Mouse (Mus musculus): Measurements from ENCODE around the gene Mettl7b.
"Not testable (repeated sequence)": the region's sequence is repeated elsewhere in the genome, so short reads cannot be mapped to it uniquely, and the experiment has no call there.

The Mettl7b gene

DNA sequence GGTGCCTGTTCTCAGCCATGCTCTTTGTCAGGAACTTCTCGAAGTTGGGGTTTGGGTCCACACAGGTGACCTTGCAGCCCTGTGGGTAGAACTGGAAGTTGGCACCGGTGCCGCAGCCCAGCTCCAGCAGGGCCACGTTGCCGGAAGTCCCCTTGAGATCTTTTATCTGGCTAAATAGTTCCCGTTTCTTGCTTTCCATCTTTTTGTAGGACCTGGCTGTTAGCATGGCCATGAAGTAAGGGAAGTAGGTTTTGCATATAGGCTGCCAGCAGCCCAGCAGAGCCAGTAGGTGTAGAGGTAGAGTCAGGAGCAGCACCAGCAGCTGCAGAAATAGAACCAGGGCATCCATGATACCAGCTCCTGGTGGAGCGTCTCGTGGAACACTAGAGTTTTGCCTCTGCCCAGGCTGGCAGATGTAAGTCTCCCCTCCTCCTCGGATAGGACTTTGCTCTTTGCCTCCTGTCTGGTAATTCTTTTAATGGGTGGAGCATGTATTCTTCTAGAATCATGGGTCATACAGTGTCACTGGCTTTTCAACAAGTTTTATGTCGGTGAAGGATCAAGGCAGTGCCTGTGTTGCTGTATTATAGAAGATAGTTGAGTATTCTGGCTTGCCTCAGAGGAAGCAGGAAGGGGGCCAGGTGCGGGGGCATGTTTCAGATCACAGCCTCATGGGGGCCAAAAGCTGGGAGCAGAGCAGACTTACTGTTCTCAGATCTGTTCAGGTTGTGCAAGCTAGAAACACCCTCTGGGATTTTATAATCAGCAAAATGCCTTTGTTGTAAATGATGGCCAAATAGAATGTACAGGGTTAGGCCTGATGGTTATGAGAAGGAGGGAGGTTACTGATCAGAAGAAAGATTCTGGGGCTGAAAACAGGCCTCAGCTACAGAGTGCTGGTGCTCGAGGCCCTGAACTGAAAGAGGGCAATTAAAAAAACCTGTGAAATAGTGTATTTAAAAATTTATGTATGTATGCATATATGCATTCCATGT, at the start of gene Mettl7b:
Gene Mettl7b, minus strand, starts transcription at position 399 of the 995 bp plus-strand sequence.
- no peak for DNase-seq (ENCODE audit: low spot score)

DNA sequence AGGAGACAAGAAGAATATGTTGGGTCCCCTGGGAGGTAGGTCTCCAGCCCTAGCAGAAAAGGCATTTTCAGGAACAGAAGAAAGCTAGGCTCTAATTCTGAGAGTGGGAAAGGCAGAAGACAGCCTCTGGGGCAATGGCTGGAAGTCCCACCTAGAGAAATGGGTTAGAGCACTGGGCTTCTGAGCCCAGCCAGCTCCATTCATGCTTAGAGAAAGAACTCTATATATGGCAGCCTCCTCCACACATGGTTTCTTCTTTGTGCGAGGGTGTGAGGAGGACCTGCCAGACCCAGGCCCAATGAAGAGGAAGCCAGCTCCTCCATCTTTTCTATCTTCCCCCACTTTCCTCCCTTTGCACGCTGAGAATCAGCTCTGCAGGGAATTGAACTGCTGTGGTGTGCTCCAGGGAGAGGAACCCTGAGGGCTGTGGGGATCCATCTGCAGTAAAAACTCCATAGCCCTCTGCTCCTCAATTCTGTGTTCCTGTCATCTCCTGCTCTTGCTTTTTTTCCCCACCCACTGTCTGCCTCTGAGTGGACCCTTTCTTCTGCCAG, 49.6 kb upstream of the Mettl7b start, which contains the start of gene Olfr763:
Gene Olfr763, plus strand, starts transcription at position 504 of the 554 bp plus-strand sequence.
- DNase-seq (ENCODE audit: low spot score), result no peak

DNA sequence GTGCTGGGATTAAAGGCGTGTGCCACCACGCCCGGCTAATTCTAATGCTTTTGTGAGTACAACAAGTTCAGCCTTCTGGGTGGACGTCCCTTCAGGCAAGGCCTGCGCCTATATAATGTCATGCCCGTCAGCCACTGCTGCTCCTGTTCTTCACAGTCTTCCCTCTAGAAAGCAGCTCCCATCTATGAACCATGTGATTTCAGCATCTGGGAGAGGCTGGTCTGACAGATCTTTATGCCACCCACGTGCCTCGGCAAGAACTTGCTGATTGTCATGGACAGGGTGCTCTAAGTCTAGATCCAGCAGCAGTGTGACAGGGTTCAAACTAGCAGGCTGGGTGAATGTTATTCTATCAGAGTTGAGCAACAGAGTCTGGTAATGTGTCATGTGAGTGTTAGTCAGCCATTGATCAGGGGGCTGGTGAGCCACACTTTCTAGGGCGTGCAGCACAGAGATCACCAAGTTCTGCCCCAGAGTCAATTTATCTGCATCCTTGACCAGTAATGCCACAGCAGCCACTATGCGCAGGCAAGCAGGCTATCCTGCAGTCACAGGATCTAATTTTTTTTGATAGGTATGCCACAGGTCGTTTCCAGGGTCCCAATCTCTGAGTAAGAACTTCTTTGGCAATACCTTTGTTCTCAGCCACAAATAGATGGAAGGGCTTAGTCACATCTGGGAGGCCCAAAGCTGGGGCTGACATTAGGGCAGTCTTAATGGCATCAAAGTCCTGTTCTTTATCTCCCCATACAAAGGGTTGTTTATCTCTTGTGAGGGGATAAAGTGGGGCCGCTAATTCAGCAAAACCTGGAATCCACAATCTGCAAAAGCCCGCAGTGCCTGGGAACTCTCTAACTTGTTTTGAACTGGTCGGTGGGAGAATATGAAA, 43.5 kb upstream of the Mettl7b start:
- DNase-seq (ENCODE audit: low spot score), result no peak

DNA sequence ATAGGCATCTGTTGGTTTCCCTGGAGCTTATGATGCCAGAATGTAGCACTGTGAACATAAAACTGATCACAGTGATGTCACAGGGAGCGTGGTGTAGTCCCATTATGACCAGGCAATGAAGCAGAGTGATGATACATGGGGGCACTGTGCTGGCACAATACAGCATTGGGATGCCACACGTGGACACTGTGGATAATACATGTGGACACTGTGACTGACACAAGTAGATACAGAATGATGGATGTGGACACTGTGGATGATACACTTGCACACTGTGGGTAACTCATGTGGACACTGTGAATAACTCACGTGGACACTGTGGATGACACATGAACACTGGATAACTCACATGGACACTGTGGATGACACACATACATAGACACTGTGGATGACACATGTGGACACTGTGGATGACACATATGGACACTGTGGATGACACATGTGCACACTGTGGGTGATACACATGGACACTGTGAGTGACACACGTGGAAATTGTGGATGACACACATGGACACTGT, 35.8 kb upstream of the Mettl7b start:
- DNase-seq (ENCODE audit: low spot score), result no peak

DNA sequence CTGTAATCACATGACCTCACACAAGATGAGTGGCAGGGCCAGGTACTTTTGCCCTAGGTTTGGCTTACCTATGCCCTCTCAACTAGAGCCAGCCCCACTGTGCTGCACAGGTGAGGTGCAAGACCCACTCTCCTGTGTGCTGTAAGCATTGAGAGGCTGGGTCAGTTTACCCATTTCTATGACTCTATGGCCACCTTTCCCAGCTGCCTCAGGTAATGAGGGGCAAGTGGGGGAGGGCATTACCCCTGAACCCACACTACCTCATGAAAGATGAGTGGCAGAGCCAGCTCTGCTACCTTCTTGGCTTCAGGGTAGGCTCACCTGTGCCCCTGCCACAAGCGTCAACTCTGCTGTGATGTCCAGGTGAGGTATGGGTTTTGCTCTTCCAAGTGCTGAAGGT, 35.0 kb upstream of the Mettl7b start:
- DNase-seq (ENCODE audit: low spot score), result no peak

DNA sequence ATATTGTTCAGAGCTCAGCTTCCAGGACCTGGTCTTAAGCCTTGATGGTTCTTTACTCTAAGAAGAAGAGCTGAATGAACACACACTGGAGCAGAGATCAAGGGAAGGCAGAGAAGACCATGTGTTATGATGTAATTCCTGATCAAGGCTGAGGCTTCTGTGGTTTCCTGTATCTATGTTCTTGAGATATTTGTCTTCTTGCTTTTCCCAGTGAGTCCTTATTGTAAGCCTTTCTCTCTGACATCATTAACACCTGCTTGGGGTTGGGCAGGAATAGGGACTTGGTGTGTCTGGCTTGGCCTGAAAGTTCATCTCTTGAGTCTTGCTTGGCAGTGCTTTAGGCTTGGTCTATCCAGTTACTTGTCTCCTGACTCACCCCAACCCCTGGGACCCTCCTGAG, 30.2 kb upstream of the Mettl7b start:
- no peak for DNase-seq (ENCODE audit: low spot score)

DNA sequence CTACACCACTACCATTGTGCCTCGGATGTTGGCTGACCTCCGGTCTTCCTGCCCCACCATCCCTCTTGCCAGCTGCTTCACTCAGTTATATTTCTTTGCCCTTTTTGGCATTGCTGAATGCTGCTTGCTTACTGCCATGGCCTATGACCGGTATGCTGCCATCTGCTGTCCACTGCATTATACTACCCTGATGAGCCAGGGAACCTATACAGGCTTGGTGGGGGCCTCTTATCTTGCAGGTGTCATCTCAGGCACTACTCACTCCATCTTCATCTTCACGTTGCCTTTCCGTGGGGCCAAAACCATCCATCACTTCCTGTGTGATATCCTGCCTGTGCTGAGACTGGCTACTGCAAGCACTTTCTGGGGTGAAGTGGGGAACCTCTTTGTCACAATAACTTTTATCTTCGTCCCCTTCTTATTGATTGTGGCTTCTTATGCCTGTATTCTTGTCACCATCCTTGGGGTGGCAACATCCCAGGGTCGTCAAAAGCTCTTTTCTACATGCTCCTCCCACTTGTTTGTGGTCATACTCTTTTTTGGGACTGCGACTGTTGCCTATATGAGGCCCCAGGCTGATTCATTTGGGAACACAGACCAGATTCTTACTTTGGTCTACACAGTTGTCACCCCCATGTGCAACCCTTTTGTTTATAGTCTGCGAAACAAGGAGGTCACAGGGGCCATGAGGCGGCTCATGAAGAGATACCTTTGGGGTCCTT, 29.5 kb upstream of the Mettl7b start:
- DNase-seq (ENCODE audit: low spot score), result not testable (repeated sequence)

DNA sequence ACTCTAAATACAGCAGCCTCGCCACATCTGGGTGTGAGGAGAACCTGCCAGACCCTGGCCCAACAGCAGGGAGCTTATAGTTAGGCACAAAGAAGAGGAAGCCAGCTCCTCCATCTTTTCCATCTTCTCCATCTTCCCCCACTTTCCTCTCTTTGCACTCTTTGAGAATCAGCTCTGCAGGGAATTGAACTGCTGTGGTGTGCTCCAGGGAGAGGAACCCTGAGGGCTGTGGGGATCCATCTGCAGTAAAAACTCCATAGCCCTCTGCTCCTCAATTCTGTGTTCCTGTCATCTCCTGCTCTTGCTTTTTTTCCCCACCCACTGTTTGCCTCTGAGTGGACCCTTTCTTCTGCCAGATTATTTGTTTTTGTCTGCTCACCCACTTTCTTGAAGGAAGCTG, 28.3 kb upstream of the Mettl7b start, which contains the start of gene Olfr9:
Gene Olfr9, plus strand, starts transcription at position 301 of the 400 bp plus-strand sequence.
- not testable (repeated sequence) for DNase-seq (ENCODE audit: low spot score)

DNA sequence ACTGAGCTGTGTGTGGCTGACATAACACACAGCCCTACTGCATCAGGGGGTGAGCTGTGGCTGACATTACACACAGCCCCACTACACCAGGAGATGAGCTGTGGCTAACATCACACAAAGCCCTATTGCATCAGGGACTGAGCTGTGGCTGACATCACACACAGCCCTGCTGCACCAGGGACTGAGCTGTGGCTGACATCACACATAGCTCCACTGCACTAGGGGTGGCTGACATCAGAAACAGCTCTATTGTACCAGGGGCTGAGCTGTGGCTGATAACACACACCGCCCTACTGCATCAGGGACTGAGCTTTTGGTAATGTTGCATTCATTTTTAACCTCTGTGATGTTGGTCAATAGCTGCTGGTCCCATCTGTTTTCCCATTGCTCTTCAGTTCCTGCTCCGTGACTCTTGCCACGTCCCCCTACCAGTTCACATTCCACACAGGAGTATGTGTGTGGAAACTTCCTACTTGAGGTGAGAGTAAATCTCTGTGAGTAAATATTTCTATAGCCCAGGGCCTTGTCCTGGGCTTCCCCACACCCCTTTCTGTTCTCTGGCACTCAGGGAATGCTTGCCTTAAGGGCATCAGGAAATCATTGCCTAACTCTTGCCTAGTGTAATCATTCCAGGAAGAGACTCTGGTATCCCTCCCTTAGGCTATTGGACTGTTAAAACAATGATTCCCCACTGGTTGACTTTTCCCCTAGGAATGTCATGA, 20.0 kb upstream of the Mettl7b start:
- no peak for DNase-seq (ENCODE audit: low spot score)

DNA sequence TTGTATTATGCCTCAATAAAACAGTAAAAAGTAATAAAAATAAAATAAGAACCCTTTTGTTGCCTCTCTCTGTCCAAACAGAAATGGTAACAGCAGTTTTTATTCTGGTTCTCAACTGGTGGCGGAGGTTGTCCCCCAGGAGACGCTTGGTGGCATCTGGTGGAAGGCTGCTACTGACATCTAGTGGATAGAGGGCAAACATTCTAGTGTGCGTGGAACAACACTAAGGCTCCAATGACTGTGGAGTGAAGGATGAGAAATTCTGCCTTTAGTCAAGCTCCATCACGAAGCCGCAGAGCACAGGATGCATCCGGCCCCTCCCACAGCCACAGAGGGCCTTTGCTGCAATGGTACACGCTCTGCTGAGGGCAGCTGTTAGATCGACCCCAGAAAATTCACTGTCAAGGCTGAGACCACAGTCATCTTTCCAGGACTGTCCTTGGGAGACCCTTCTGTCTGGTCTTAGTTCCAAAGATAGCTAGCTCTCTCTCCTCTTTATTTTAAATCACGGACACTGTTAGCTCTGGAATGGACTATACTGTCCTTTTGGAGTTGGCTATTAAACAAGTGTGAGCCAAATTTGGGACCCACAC, 16.8 kb upstream of the Mettl7b start:
- DNase-seq (ENCODE audit: low spot score), result peak; percentile 57

DNA sequence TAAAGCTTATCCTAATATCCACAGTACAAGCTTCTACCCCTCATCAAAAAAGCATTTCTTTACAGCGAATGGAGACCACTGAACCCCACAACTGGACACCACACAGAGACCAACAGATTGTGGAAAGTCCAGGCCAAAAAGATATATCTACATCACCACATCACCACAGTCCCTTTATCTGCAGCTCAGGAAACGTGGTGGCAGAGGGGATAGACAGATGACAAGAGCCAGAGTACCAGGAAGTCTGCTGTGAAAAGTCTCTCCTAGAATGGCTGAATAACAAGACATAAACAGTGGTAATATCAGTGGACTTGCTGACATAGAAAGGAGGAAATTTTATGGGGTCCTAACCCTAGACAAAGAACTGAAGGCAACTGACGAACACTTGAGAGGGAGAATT, 15.6 kb upstream of the Mettl7b start:
- DNase-seq (ENCODE audit: low spot score), result no peak

DNA sequence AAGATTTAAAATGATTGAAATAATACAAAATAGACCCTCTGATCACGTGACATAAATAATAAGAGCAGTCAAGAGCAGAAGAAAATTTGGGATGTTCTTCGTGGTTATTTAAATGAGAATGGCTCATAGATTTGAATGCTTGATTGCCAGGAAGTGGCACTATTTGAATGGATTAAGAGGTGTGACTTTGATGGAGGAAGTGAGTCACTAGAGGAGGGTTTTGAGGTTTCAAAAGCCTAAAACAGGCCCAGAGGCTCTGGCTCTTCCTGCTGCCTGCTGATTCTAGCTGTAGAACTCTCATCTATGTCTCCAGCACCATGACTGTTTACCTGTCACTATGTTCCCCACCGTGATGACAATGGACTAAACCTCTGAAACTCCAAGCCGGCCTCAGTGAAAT, 12.1 kb upstream of the Mettl7b start:
- peak; percentile 10 for DNase-seq (ENCODE audit: low spot score)

DNA sequence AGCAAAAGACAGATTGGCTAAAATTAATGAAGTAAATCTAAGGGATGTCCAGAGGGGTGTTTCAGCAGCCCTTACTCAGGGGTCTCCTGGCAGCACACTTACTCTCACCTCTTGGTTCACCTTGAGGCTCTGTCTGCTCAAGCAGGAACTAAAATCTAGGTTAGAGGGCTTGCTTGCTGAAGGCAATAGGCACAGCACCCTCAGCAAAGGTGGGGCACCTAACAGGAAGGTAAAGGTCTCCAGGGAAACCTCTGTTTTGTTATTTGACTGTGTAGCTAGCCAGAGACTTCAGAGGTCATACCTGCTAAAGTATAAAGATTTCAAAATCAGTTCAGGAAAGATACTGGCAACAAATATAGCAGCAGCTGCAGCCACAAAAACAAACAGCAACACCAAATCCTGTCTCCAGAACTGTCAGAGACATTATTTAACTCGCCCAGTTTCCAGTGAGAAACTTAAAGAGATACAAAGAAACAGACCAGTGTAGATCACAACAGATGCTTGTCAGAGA, 10.0 kb upstream of the Mettl7b start:
- no peak for DNase-seq (ENCODE audit: low spot score)

DNA sequence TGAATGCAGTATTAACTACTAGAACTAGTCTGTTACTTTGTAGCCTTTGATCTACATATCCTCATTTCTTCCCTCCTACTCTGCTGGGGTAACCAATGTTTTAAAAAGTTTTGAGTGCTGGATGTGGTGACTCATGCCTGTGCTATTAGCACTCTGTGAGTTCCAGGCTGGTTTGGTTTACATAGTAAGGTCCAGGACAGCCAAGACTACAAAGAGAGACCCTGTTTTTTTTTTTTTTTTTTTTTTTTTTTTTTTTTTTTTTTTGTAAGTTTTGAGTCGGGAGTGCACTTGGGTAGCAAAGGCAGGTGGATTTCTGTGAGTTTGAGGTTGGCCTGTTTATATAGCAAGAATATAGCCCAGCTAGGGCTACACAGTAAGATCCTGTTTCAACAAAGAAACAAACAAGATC, 7.6 kb upstream of the Mettl7b start:
- DNase-seq (ENCODE audit: low spot score), result no peak

DNA sequence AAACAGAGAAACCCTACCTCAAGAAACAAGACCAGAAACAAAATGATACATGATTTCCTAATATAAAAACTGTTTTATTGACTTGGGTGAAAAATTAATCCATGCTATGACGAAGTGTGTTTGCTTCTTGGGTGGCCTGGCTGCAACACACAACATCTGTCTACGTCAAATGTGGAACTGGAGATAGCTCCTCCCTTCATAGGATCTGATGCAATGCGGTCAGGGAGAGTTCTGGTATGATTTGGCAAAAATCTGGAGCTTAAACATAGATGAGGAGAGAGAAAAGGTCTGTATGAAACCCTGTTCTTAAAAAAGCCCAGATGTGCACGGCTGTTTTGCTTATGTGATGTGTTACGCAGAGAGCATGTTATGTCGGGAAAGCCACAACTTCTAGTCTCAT, 5.1 kb upstream of the Mettl7b start:
- DNase-seq (ENCODE audit: low spot score), result no peak

DNA sequence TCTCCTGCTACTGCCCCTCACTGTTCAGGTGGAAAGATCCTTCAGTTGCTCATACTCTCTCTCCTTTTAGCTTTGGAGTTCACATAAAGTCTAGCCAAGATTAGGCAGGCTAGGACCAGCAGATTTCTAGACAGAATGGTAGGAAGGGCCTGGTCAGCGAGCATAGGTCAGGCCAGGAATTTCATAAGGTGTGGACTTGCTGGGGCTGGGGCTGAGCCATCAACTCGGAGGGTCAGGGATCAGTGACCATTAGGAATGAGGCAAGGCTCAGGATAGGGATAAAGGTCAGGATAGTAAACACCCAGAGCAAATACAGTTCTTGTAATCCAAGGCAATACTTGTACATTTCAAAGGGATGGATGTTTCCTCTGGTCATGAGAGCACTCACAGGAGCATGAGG, 4.2 kb upstream of the Mettl7b start:
- DNase-seq (ENCODE audit: low spot score), result no peak

DNA sequence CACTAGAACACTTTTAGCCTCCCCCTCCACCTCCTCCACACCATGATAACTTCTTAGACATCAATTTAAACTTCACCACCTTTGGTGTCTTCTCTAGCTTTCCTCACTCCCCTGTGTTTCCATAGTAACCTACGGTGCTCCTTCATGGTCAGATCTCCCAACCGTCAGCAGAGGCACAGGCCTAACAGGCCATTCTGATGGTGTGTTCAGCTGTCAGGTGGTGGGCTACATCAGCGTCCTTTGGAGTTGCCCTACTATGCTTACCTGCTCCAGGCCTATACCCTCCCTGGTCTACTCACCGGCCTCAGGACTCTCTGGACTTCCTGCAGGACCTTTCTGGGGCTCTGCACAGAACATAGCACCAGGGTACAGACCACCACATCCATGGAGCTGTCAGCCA, 646 bp downstream of the Mettl7b start:
- DNase-seq (ENCODE audit: low spot score), result no peak

DNA sequence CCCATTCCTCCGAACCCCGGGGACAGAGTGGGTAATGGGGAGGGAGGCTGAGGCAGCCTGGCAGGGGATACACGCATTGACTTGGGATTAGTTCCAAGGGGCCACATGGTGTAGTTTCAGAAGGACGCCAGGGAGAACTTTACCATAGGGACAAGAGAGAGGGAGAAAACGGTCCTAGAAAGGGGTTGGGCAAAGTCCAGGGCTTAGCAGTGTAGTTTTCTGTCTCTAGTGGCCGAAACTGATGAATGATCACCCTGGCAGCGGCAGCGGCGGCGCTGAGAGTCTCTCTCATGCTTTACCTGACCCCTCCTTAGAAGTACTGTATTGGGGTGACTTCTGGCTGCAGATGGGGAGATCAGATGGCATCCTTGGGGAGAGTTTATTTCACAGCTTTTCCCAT, 2.4 kb downstream of the Mettl7b start:
- no peak for DNase-seq (ENCODE audit: low spot score)

DNA sequence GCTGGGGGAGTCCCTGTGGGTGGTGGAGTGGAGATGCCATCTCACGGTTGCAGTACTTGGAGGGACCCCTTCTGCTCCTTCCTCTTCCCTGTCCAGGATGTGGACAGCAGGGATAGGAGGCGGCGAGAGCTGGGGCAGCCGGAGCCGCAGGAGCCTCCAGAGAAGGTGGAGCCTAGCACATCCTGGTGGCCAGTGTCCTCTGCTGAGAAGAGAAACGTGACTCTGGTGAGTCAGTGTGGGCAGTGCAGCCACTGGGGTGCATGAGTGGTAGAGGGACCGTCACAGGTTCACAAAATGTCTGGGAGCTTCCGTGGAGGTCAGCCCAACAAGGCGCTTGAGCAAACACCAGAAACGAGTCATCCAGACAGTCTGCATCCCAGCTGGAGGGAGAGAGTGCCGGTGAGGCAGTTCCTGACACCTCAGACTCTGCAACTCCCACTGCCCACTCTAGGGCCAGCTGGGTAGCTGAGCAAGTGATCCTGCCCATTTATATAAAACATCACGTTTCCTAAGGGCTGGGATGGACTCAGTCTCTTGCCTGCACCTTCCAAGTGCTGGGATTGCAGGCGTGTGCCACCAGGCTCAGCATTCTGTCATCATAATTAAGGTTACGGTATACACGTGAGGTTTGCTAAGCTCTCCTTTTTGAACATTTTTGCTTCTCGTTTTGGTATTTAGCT, 10.4 kb downstream of the Mettl7b start:
- DNase-seq (ENCODE audit: low spot score), result no peak
